Mouse (Mus musculus): ENCODE measurements around the gene Rgs6.

- TF ChIP-seq CTCF (IDR thresholded peaks at IDR 0.05; ENCODE audit: low read depth, low read length) (no peak), EP300 (IDR thresholded peaks at IDR 0.05; ENCODE audit: insufficient read depth, low read depth, low read length) (no peak)
These were observed 543.3 kb downstream of the Rgs6 start for GRCm38 (mm10) chr12:83131405-83131804.

Measured in ES-Bruce4 (cell line).